Mouse (Mus musculus) granulocyte monocyte progenitor cell, adult 5-6 weeks (primary cell): ENCODE results near the gene Hoxb5. TPM values are rescaled to one million over a fixed set of nuclear protein-coding genes. Genes with fewer than 3 reads are reported as not detected.

Experiments used
- ATAC-seq: replicated peaks from 2 replicates; pipeline ENCODE4 v1.8.0; 2016; ENCODE audit warnings: mild to moderate bottlenecking, moderate TSS enrichment, inconsistent platforms; ENCODE audit not compliant: poor library complexity, severe bottlenecking
- total RNA-seq, 2 experiments: library from RNA; stranded (forward) in 1 of 2; stranded (reverse) in 1 of 2; fragments of 200-712, 200-1000 nt in 1 of 2; fragments of >200 nt in 1 of 2; fragmentation: Nextera tagmentation in 1 of 2; gene quantifications; 2 replicates each; pipeline ENCODE4 v1.2.3; 2014 to 2017

The Hoxb5 gene
- total RNA-seq, 2 experiments from 2014 or later, result 0.05 TPM; not detected in 1

DNA sequence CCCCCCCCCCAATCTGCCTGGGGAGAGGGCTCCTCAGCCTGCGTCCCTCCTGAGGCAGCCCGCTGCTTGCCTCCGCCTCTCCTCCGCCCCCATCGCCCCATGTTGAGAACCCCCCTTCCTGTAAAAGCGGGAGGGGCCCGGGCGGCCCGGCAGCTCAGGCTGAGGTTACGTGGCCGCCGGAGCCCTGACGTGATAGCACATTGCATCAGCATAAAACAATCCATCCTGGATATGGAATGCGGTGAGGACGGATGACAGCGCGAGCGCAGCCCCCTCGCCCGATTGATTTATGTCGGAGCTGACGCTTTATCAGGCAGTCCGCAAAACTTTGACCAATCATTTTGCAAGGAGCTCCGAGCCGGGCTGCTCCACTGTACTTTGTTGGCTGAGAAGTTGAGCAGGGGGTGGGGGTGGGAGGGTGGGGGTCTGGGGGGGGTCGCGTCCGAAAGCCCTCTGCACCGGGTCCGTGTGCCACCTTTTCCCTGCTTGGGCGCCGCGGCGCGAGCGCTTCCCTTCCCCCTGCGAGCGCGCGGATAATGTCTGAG, 32.1 kb upstream of the Hoxb5 start, which contains the start of gene Hoxb9:
Hoxb9 (plus strand) TSS at position 462 of the 545 bp plus-strand sequence.
- no peak for ATAC-seq

DNA sequence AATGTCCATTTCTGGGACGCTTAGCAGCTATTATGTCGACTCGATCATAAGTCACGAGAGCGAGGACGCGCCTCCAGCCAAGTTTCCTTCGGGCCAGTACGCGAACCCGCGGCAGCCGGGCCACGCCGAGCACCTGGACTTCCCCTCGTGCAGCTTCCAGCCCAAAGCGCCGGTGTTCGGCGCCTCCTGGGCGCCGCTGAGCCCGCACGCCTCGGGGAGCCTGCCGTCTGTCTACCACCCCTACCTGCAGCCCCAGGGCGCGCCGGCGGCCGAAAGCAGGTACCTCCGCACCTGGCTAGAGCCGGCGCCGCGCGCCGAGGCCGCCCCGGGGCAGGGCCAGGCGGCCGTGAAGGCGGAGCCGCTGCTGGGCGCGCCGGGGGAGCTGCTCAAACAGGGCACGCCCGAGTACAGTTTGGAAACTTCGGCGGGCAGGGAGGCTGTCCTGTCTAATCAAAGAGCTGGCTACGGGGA, 31.6 kb upstream of the Hoxb5 start:
- no peak for ATAC-seq

DNA sequence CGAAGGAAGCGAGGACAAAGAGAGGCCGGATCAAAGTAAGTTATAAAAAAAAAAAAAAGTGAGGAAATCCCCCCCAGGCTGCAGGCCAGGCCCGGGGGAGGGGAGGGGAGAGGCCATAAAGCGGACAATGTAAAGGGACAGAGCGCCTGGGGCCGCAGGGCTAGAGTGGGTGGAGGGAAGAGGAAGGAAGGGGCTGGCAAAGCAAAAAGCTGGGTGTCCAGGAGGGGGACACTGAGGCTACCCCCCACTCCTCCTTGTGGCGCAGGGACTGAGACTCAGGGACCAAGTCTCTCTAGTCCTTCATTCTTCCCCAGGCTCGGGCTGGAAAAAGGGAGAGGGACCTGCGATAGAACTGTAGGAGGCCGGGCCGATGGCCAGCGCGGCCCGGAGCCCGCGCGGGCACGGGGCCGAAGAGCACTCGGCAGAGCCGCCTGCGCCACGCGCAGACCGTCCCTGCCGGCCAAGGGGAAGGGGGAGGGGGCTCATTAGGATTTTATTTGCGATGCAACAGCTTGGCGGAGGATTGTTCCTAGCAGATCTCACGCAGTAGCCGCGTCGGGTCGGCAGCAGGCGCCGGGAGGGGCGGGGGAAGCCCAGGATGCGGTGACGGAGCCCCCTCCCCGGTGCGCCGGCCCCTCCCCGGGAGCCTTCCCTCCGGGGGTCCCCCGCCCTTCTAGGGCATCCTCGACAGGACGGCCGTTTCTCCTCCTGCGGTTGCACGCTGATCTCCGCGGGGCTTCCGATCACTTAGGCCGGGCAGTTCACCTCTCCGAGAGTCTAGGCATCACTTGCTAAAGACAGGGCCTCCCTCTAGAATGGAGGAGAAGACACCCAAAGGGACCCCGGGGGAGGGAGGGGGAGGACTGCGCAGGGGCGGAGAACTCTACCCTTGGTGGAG, 30.9 kb upstream of the Hoxb5 start:
- ATAC-seq, result no peak

DNA sequence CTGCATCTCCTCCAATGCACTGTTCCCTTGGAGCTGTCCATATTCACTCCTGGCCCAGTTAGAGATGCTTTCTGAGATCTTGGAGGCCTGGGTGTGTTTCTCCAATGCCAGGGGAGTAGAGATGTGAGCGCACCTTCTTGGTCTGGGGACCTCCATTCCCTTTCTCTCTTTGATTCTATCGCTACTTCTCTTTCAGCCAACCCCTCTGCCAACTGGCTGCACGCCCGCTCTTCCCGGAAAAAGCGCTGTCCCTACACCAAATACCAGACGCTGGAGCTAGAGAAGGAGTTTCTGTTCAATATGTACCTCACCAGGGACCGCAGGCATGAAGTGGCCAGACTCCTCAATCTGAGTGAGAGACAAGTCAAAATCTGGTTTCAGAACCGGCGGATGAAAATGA, 28.7 kb upstream of the Hoxb5 start:
- ATAC-seq, result no peak

DNA sequence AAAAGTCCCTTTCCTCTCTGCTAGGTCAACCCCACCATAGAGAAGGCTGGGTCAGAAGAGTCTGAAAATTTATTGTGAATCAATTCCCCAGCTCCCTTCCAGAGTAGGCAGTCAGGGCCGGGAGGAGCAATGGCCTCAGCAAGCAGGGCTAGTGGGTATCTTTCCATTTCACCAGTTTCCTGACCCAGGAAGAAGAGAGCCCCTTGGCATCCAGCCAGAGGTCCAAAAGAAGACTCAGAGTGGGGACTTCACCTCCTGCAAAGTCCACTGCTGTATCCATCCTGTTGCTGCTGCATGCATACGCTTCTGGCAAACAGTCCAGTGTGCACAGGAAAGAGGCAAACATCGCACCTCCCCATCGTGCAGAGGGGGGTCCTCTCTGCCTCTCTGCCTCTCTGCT, 27.2 kb upstream of the Hoxb5 start:
- ATAC-seq, result no peak

DNA sequence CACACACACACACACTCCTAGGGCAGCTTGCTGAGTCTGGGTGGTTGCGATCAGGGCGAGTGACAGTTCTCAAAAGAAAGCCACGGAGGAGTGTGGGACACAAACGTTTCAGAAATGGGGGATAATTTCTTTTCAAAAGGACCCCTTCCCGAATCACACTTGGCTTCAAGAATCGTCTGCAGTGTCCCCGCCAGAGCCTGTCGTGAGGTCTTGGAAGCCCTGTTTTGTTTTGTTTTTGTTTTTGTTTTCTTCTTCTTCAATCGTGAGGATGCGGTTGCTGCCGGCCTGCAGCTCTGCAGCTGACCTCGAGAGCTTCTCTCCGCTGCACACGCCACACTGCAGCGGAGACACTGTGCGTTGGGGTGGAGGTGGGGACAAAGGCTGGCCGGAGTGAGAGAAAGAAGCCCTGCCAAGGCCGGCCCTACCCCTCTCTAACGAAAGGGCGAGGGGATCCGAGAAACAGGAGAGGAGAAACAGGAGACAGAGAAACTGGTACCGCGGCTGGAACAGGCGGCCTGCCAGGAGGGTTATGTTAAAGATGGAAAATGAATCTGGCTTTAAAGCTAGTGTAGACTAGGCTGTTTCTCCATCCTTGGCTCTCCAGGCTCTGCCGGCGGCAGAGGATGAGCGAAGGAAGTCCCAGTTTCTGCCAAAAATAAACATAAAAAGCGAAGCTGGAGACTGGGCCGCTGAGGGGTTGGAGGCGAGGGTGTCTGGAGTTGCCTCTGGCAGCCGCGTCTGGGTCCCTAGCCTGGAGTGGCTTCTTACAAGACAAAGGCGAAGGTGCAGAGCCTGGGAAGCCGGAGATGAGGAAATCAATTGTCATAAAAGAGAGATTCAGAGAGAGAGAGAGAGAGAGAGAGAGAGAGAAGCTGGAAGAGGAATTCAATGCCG, 25.7 kb upstream of the Hoxb5 start:
- ATAC-seq, result no peak

DNA sequence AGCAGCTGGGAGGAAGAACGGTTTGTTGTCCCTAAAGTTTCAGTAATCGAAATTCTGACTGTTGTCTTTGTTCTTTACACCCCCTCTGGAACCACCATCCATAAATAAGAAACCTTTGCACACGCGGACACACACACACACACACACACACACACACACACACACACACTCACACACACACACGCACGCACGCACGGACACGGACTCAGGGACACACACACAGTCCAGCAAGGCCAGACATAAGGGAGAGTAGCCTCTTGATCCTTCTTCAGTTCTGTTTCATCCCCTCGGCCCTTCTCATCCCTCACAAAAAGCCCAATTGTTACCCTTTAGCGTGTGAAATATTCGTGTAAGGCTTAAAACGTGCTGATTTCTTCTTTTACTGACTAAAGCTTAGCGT, 24.8 kb upstream of the Hoxb5 start:
- ATAC-seq, result no peak

DNA sequence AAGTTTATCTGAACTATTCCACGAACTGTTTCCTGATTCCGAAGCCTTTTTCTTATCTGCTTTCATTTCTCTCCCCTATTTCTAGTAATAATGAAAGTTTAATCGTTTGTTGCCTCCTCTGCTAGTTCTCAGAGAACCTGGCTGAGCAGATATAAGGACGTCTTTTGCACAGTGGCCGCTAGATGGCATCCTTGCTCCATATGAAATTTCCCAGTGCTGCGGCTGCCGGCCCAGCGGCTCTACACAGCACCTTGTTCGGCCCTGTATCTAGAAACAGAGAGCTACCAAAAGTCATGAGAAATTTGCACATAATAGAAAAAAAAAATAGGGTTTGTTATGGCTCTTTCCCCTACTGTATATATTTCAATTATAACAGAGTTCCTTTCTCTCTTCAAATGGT, 24.4 kb upstream of the Hoxb5 start:
- peak; percentile 79 for ATAC-seq

DNA sequence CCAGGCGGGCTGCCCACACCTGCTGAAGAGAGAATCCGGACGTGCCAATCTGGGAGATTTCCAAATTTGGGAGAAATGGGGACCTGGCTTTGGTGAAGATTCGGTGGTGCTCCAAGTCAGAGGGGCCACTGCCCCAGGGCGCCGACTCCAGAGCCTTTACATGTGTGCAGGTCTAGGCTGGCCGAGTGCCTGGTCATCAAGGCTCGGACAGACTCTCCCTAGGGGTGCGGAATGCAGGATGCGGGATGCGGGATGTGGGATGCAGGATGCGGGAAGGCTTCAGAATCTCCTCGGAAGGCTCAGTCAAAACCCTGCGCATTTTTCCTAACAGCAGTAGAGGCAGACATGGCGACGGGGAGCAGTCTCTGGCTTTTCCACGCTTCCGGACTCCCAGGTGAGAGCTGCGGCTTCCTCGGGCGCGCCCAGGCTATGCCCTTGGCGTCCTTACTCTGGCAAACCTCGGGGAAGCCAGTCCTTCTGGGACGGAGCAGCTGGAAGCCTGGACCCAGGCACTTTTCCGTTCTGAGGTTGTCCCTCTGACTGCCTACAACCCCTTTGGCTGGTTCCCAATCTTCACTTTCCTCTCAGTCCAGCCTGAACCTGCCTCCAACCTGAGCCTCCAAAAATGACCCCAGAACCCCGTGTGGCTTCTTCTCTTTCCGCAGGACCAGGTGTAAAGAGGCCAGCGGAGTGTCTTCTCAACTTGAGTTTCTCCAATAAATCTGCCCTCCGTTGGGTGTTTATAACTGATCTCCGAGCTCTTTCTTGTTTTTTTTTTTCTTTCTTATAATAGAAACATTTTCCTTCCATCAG, 23.5 kb upstream of the Hoxb5 start:
- no peak for ATAC-seq

DNA sequence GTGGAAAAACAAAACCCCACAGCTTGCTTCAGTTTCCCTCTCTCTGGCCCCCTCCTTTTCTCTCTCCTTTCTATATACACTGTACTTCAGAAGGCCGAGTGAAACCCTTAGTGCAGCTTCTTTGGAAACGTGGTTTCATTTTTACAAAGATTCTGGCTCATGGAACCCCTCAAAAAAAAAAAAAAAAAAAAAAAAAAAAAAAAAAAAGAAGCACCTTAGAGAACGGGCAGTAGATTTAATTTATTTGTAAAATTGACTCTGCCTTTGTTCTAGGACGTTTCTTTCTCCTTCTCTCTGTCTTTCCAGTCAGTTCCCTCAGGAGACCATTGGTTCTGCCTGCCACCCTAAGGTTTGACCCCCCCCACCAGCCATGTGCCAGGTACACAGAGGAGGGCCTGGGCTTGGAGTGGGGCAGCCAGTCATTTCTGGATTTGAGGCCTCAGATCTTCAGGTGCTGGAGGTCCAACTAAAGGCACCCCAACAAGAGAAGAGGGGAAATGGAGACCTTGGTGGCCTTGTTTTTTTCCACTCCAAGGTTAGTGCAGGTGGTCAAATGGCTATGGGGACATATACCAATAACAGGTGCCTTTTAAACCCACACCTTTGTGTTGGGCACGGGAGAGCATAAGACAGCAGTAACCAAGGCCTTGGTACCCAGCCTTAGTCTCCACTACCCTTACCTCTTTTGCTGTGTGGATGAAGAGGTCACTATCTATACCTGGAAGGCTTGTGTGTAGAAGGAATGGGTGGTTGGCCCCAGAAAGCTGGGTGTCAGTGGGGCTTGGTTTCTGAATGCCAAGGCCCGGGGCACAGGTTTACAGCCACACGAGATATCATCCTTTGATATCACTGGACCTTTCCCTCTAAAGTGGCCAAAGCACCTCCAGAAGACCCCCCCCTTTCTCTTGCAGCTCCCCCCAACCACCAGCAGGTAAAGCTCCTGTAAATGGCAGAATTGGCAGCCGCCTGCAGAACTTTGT, 22.4 kb upstream of the Hoxb5 start:
- ATAC-seq, result no peak

DNA sequence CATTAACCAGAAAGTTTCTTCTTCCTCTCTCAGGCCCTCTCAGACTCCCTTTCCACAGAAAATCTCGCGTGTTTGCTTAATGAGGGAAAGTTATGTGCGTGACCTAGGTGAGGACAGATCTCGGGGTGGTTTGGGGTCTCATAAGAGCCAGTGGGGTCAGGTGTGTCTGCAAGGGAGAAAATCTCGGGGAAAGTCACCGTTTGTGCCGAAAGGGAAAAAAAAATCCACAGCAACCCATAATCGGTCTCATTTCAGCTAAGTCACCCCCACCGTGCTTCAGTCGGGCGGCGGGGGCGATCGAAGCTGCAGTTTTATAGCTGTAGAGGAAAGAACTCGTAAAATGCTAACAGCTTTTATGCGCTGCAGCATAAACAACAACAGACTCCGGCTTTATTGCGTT, 21.7 kb upstream of the Hoxb5 start:
- no peak for ATAC-seq

DNA sequence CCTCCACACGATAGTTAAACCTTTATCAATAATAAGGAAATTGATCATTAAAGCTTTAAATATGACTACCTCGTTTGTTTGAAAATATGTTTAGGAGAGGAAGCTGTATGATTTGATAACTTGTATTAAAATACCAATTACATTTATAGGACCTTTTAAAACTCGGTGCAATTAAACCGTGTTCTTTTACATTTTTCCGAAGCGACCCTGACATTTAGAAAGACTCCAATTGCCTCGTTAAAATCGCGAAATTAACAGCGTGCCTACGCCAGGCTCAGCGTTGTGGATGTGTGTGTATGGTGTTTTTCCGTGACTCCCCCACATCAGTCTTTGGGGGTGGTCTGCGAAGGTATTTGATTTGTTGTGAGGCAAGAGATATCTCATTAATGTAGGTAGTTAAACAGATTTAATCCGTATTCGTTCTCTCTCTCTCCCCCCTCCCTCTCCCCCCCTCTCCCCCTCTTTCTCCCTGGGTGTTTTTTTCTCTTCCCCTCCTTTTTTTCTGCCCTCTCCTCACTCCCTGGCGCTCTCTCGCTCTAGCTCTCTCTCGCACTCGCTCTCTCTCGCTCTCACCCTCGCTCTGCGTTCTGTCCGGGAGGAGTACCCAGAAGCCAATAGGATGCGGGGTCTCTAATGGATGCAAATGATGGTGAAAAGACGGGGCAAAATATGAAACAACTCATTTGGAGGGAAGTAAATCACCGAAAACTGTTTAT, 21.1 kb upstream of the Hoxb5 start, which contains the start of gene Hoxb8:
Hoxb8 (plus strand) TSS at position 51 of the 716 bp plus-strand sequence.
- no peak for ATAC-seq

DNA sequence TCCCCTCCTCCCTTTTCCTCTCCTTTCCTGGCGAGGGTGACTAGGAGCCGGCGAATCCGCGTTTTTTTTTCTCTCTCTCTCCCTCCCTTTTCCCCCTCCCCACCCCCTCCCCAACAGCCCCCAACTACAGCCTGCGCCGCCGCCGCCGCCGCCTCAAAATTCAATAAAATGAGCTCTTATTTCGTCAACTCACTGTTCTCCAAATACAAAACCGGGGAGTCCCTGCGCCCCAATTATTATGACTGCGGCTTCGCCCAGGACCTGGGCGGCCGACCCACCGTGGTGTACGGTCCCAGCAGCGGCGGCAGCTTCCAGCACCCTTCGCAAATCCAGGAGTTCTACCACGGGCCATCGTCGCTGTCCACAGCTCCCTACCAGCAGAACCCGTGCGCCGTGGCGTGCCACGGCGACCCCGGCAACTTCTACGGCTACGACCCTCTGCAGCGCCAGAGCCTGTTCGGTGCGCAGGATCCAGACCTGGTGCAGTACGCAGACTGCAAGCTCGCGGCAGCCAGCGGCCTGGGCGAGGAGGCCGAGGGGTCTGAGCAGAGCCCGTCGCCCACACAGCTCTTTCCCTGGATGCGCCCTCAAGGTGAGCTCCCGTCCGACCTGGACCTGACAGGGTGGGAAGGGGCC, 20.2 kb upstream of the Hoxb5 start:
- no peak for ATAC-seq

DNA sequence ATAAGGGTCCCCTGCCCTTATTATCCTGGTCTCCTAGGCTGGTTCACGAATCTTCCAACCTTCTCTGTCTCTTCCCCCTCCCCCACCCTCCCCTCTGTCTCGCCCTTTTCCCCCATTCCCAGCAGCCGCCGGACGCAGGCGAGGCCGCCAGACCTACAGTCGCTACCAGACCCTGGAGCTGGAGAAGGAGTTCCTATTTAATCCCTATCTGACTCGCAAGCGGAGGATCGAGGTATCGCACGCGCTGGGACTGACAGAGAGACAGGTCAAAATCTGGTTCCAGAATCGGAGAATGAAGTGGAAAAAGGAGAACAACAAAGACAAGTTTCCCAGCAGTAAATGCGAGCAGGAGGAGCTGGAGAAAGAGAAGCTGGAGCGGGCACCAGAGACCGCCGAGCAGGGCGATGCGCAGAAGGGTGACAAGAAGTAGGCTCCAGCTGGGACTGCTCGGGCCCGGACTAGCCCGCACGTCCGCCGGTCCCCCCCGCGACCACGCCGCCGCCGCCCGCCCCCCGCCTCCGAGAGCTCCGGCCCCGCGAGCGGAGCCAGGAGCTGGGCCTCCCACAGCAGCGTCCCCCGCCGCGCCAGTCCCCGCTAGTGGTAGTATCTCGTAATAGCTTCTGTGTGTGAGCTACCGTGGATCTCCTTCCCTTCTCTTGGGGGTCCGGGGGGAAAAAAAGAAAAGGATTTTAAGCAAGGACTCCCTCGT, 18.9 kb upstream of the Hoxb5 start:
- ATAC-seq, result peak; percentile 41; the same call in 1 of the 2 replicates

DNA sequence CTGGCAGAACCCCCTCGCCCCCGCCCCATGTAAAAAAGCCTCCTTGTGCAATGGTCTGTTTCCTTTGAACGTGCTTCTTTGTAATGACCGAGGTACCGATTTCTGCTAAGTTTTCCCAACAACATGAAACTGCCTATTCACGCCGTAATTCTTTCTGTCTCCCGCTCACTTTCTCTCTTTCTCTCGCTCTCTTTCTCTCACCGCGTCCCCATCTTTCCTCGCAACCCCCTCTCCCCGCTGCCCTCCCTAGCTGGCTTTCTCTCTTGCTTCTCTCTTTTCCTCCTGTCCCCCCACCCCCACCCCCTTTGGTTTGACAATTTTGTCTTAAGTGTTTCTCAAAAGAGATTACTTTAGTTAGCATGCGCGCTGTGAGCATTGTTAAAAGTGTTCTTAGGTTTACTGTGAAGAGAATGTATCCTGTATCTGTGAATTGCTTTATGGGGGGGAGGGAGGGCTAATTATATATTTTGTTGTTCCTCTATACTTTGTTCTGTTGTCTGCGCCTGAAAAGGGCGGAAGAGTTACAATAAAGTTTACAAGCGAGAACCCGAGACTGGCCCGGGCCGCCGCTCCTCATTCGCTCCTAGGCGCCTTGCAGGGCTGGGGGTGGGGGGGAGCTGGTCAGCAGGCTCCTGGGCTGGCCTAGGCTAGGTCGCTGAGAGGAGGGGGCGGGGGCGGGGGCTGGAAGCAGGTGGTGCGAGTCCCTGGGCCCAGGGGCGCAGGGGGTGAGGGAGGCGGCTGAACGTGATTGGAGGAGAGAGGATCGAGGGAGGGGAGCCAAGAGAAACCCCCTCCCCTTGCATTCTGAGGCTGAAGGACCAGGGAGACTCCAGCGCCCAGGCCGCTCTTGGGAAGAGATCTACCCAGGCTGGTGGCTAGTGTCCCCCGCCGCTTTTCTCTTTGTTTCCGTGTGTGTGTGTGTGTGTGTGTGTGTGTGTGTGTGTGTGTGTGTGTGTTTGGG, 18.1 kb upstream of the Hoxb5 start:
- no peak for ATAC-seq
